Mouse (Mus musculus) intestine, postnatal 0 days (tissue): ENCODE measurements at regions not wholly inside any gene's neighbourhood (a gene's known extent, or its start where the extent isn't known, plus 50 kb on each side); places are given as distances from the start of the nearest gene placed in this dataset.

Experiments
- ATAC-seq: fragments of 200-750 bp; cut with Nextera tagmentation; 2 replicates; pipeline ENCODE4 v1.8.0; 2017; ENCODE audit warnings: mild to moderate bottlenecking, moderate TSS enrichment, moderate library complexity
- H3K27ac ChIP-seq: fragments of 300-500 bp; sonication (generic); 2 replicates; pipeline ENCODE4 v1.5.1; 2014; ENCODE audit warnings: mild to moderate bottlenecking, low read depth, low read length, moderate library complexity
- H3K27me3 ChIP-seq: fragments of 300-500 bp; sonication (generic); replicated peaks from 2 replicates; pipeline ENCODE4 v1.6.1; 2014; ENCODE audit warnings: low read length, mixed read lengths; ENCODE audit not compliant: control insufficient read depth, insufficient read depth
- H3K36me3 ChIP-seq: fragments of 300-500 bp; sonication (generic); 2 replicates; pipeline ENCODE4 v1.6.1; 2014; ENCODE audit warnings: mild to moderate bottlenecking, moderate library complexity; ENCODE audit not compliant: control insufficient read depth, insufficient read depth
- H3K4me1 ChIP-seq: fragments of 300-500 bp; sonication (generic); replicated peaks from 2 replicates; pipeline ENCODE4 v1.6.1; 2014; ENCODE audit warnings: antibody characterized with exemption, low read length, mixed read lengths; ENCODE audit not compliant: control insufficient read depth, insufficient read depth
- H3K4me2 ChIP-seq: fragments of 300-500 bp; sonication (generic); replicated peaks from 2 replicates; pipeline ENCODE4 v1.6.1; 2014; ENCODE audit warnings: low read depth, mild to moderate bottlenecking, moderate library complexity
- H3K4me3 ChIP-seq: fragments of 300-500 bp; sonication (generic); 2 replicates; pipeline ENCODE4 v1.5.1; 2014; ENCODE audit warnings: low read depth, low read length
- H3K9ac ChIP-seq: fragments of 300-500 bp; sonication (generic); 2 replicates; pipeline ENCODE4 v1.6.1; 2014; ENCODE audit warnings: mild to moderate bottlenecking, low read depth, low read length
- H3K9me3 ChIP-seq: fragments of 300-500 bp; sonication (generic); 2 replicates; pipeline ENCODE4 v1.6.1; 2016; ENCODE audit warnings: mixed run types; ENCODE audit not compliant: control insufficient read depth
- CTCF ChIP-seq: sonication (generic); IDR thresholded peaks from 2 replicates; pipeline ENCODE4 v1.5.1; 2016; ENCODE audit warnings: low read depth, mild to moderate bottlenecking, control low read depth, antibody characterized with exemption, moderate library complexity
- WGBS: fragments of 180-500 bp; shearing (Covaris S2); extraction: QIAGEN DNeasy Blood & Tissue Kit; methylation state at CpG from one replicate; pipeline ENCODE4 v1.1.7; 2014; 5-methylcytosine and 5-hydroxymethylcytosine counted together

DNA sequence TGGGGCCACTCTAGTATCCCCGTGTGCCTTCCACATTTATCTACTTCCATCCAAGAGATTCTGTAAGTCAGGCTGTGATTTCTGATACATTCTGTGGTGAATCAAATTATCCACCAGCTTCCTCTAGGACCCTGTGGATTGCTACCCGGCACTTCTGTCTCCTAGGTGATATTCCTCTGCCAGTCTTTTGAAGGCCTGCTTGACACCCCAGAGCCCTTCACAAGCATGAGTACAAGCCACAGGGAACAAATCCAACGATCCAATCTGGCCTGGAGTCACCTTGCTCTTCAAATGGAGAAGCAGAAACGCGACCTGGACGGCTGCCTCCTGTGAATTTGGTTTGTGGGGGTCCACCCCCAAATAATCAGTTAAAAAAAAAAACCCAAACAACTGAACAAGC, 59.1 kb upstream of the Stx16 start:
- no peak for ATAC-seq
- no peak overlapping the region for H3K4me3 ChIP-seq
- H3K36me3 ChIP-seq: no peaks in the 10 kb centered on the region
- H3K27me3 ChIP-seq: no peaks in the 10 kb centered on the region
- H3K9ac ChIP-seq: no peak overlapping the region
- no peak overlapping the region for H3K27ac ChIP-seq
- H3K4me1 ChIP-seq: peaks cover 18% of the 10 kb centered on the region
- no peak overlapping the region for H3K4me2 ChIP-seq
- 83% methylated on average over 6 of the region's 6 CpGs for WGBS
- TF ChIP-seq CTCF: no peak
- no peaks in the 10 kb centered on the region for H3K9me3 ChIP-seq

GRCm38 (mm10) chr2:174017596-174017995, 58.5 kb upstream of the Stx16 start:
- Histone ChIP-seq H3K4me3 (no peak overlapping the region), H3K9me3 (no peaks in the 10 kb centered on the region), H3K27ac (peak overlapping the region; percentile 66), H3K27me3 (no peaks in the 10 kb centered on the region), H3K4me2 (no peak overlapping the region; the same call in 1 of the 2 replicates), H3K36me3 (no peaks in the 10 kb centered on the region), H3K9ac (no peak overlapping the region), H3K4me1 (peaks cover 18% of the 10 kb centered on the region)
- 37% methylated on average over 3 of the region's 3 CpGs for WGBS
- ATAC-seq: peak; percentile 55; the same call in 1 of the 2 replicates
- TF ChIP-seq CTCF: no peak

- TF ChIP-seq CTCF: no peak
- H3K9me3 ChIP-seq: no peaks in the 10 kb centered on the region
- H3K4me3 ChIP-seq: no peak overlapping the region
- H3K9ac ChIP-seq: no peak overlapping the region
- H3K27me3 ChIP-seq: no peaks in the 10 kb centered on the region
- no peaks in the 10 kb centered on the region for H3K36me3 ChIP-seq
- peaks cover 18% of the 10 kb centered on the region for H3K4me1 ChIP-seq
- H3K27ac ChIP-seq: peak overlapping the region; percentile 66
- ATAC-seq: peak; percentile 83
- no peak overlapping the region; the same call in 1 of the 2 replicates for H3K4me2 ChIP-seq
- 34% methylated on average over 7 of the region's 7 CpGs for whole genome bisulfite sequencing
Observed at GRCm38 (mm10) chr2:174018002-174018401, 58.1 kb upstream of the Stx16 start.

DNA sequence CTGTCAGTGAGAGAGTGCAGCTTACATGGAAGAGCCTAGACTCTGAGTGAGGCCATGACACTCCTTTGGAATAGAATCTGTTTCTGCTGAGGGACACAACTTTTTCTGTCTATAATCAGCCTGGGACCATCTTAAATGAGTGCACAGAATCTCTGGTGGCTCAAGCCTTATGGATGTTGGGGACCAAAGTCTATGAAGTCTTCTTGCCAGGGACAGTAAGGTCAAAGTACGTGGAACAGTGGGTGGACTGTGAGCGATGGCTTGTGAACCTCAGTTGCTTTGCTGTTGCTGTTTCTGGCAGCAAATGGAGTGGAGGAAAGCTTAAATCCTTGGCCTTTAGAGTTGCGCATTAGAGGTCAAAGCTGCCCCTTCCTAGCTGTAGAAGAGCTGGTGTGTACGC, 57.1 kb upstream of the Stx16 start:
- no peak overlapping the region for H3K9ac ChIP-seq
- H3K4me1 ChIP-seq: peaks cover 18% of the 10 kb centered on the region
- no peaks in the 10 kb centered on the region for H3K36me3 ChIP-seq
- H3K9me3 ChIP-seq: no peaks in the 10 kb centered on the region
- H3K4me3 ChIP-seq: no peak overlapping the region
- no peak overlapping the region for H3K27ac ChIP-seq
- TF ChIP-seq CTCF: no peak
- no peak for ATAC-seq
- WGBS: 91% methylated on average over 4 of the region's 4 CpGs
- no peaks in the 10 kb centered on the region for H3K27me3 ChIP-seq
- no peak overlapping the region for H3K4me2 ChIP-seq

DNA sequence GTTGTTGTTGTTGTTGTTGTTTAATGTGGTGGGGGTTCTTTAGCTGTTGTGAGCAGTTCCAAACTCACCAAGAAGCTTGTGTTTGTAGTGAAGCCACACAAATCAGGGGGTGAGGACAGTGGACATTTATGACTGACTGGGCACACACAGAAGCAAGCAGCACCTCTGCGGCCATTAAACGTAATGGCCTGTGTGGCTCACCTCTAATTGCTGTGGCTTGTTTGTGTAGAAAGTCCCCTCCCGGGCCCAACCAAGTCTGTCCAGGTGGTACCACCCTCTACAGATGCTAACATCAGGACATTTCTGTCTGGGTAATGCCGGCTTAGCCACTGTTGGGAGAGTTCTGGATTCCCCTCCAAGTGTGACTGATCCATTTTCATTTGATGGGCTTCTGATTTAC, 56.1 kb upstream of the Stx16 start:
- ATAC-seq: no peak
- peaks cover 18% of the 10 kb centered on the region for H3K4me1 ChIP-seq
- WGBS: 75% methylated on average over 4 of the region's 4 CpGs

DNA sequence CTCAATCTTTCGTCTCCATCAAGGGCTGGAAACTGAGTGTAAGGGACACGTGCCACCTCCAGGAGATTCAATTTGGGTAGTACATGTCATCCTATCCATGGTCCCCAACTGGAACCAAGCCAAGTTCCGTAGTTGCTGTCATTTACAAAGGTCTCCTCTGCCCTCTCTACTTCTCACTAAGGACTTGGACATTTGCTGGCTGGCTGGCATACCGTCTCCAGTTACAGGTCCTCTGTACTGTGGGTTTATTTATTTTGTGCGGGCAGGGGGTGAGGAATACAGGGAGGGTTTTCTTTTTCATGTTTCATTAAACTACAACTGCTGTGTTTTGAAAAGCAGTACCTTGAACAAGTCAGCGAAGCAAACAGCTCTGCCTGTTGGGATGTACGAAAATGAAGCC, 55.7 kb upstream of the Stx16 start:
- ATAC-seq: no peak
- no peak for TF ChIP-seq CTCF
- H3K4me2 ChIP-seq: no peak overlapping the region
- H3K9ac ChIP-seq: no peak overlapping the region
- 82% methylated on average over 7 of the region's 7 CpGs for WGBS
- no peaks in the 10 kb centered on the region for H3K27me3 ChIP-seq
- H3K4me1 ChIP-seq: peaks cover 18% of the 10 kb centered on the region
- H3K27ac ChIP-seq: no peak overlapping the region
- H3K9me3 ChIP-seq: no peaks in the 10 kb centered on the region
- no peaks in the 10 kb centered on the region for H3K36me3 ChIP-seq
- H3K4me3 ChIP-seq: no peak overlapping the region

More for the DNA sequence above, 56.1 kb upstream of the Stx16 start:
- Histone ChIP-seq H3K4me2 (no peak overlapping the region), H3K27ac (no peak overlapping the region), H3K9me3 (no peaks in the 10 kb centered on the region), H3K9ac (no peak overlapping the region), H3K4me3 (no peak overlapping the region), H3K36me3 (no peaks in the 10 kb centered on the region), H3K27me3 (no peaks in the 10 kb centered on the region)
- no peak for TF ChIP-seq CTCF

GRCm38 (mm10) chr2:174021538-174021937, 54.6 kb upstream of the Stx16 start:
- peak; percentile 48 for TF ChIP-seq CTCF
- Histone ChIP-seq H3K4me1 (peaks cover 18% of the 10 kb centered on the region), H3K9me3 (no peaks in the 10 kb centered on the region), H3K9ac (no peak overlapping the region), H3K4me3 (no peak overlapping the region), H3K4me2 (no peak overlapping the region), H3K27ac (no peak overlapping the region), H3K36me3 (no peaks in the 10 kb centered on the region), H3K27me3 (no peaks in the 10 kb centered on the region)
- peak; percentile 20; the same call in 1 of the 2 replicates for ATAC-seq
- WGBS: 52% methylated on average over 3 of the region's 3 CpGs
